Mouse (Mus musculus): ENCODE results near the gene Mepce.

- TF ChIP-seq GATA1 (IDR thresholded peaks at IDR 0.05; ENCODE audit: low read length) (no peak), TAL1 (IDR thresholded peaks at IDR 0.05; ENCODE audit: low read length) (no peak)
These were observed 36.1 kb upstream of the Mepce start for GRCm38 (mm10) chr5:137823455-137824045.

Data from erythroblast, embryonic 14.5 days (primary cell).